Mouse (Mus musculus) frontal cortex, adult 2 months (tissue): ENCODE measurements at regions not wholly inside any gene's neighbourhood (a gene's known extent, or its start where the extent isn't known, plus 50 kb on each side); places are given as distances from the start of the nearest gene placed in this dataset.

ENCODE experiments used
- DNase-seq, 2 experiments: peaks; one replicate each; pipeline ENCODE4 v3.0.0; 2022; ENCODE audit warnings: low spot score in 1 of 2; ENCODE audit errors: extremely low spot score in 1 of 2

DNA sequence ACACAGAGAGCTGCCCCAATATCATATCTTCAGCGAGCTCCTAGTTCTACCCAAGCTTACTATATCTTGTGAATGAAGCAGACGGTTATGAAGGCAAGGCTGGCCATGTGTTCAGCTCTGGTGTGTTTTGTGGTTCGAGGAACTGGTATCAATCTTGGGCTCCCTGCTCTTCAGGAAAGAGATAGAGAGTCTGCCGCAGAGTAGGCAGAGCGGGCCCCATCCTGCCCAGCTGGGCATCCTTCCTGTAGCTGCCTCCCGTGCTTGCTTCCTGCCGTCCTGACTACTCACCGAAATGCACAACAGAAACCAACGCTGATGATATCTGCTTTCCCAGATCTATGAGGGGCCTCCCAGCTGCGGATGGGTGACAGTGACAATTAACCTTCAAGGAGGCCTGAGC is 60.3 kb downstream of the Snrpe start:
- DNase-seq = no peak

DNA sequence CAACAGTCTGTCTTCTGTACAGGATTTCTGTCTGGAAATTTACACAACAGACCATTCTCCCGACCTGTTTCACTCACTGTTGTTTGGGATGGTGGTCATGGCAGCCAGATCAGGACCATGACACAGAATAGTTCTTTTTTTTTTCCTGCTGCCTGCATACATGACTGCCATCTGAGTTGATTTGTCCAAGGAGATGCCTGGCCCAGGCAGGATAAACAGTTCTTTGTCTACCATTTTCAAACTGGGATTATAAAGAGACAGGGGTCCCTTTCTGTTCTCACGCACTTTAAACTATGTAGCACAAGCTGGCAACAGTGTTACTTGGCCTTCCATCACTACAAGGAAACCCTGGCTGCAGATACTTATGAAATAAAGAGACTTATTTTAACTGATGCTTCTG is 61.1 kb downstream of the Snrpe start:
- no peak for DNase-seq

DNA sequence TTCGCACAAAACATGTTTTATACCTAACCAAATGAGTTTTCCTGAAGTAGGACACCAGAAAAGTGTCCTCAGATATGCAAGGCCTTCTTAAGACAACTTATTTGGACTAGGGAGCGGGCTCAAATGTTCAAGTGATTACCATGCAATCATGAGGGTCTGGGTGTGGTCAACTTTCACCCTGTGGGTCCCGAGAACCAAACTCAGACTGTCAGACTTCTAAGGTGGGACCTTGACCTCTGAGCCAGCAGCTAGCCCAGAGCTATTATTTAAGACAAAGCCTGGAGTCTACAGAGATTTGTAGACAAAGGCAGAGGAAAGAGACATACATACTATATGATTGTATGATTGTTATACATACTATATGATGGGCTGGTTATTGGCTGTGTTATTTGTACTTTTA is 62.5 kb downstream of the Snrpe start:
- no peak for DNase-seq

DNA sequence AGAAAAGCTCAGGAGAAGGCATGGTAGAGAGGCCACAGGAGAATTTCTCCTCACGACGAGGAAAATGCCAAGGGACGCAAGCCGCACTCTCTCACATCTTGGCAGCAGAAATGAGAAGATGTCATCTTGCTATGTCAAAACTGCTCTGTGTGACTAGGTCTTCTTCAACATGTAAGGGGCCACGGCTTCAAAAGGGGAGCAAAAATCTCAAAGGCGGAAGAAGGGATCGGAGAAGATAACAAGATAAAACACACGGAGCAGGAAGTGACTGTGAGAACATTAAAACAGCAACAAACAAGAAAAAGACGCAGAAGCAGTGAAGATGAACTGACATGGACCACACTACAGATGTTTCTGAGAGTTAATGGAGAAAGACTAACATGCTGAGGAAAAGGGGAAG is 65.1 kb downstream of the Snrpe start:
- DNase-seq = no peak

DNA sequence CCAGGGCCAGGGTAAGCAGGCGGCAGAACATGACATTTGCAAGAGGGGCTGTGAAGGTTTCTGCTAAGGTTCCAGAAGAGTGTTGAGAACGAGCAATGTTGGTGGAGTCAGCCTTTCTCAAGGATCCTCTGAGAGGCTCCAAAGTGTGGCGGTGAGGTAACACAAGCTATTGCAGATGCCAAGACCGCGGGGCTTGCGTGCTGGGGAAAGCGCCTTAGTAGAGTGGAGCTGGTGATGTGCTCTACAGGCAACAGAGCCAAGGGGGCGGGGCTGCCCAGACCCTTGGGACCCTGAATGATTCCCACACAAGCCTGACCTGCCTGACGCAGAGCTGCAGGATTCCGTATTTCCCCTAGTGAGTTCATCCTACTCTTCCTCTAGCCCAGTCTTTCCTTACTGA is 66.3 kb downstream of the Snrpe start:
- no peak for DNase-seq

DNA sequence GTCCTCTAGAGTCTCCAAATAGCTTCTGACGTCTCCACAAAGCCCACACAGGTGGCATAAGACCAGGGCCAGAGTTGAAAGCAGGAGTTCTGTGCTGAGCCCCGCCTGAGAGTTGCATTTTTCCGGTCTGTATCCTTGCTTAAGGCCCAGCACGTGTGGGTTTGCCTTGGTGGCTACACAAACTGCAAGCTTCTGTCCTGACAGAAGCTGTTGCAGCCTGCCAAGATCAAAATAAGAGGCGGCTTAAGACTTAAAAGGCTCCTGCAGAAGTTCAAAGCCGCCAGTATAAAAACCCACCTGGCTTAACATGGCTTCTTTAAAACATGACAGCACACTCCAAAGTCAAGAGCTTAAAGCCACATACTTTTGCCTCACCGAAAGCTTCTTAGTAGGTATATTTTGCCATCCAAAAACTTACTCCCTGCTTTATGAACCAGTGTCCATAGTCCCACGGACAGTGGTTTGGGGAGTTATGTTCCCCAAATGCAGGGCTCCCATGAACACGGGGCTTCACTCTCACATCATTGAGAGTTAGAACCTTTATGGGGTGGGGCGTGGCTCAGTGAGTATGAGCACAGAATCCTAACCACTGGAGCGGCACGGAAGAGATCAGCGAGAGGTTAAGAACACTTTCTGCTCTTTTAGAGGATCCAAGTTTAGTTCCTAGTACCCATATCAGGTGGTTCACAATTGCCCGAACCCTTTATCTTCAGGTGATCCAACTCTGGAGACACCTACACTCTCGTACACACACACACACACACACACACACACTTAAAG is 67.9 kb downstream of the Snrpe start:
- no peak for DNase-seq

DNA sequence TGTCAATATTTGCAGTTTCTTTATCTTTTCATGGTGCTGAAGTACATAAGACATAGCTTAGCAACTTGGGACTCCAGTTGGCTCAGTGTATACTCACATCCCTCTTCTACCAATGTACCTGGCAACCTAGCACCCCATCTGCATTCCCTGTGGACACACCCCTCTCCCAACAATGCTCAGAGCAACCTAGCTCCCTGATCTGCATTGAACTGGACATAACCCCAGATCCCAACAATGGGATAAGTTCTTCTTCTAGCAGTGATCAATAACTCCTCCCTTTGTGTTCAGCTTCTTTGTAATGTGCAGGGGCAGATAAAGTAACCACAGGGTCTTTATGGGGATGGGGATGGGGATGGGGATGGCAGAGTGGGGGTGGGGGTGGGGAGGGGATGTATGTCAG is 79.4 kb downstream of the Snrpe start:
- DNase-seq = no peak

DNA sequence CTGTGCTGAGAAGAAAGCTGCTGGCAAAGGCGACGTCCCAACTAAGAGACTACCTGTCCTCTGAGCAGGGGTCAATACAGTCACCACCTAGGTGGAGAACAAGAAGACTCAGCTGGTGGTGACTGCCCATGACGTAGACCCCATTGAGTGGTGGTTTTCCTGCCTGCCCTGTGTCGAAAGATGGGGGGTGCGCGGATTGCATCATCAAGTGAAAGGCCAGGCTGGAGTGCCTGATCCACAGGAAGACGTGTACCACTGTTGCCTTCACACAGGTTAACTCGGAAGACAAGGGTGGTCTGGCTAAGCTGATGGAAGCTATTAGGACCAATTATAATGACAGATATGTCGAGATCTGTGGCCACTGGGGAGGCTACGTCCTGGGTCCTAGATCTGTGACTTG is 80.3 kb downstream of the Snrpe start:
- no peak for DNase-seq

DNA sequence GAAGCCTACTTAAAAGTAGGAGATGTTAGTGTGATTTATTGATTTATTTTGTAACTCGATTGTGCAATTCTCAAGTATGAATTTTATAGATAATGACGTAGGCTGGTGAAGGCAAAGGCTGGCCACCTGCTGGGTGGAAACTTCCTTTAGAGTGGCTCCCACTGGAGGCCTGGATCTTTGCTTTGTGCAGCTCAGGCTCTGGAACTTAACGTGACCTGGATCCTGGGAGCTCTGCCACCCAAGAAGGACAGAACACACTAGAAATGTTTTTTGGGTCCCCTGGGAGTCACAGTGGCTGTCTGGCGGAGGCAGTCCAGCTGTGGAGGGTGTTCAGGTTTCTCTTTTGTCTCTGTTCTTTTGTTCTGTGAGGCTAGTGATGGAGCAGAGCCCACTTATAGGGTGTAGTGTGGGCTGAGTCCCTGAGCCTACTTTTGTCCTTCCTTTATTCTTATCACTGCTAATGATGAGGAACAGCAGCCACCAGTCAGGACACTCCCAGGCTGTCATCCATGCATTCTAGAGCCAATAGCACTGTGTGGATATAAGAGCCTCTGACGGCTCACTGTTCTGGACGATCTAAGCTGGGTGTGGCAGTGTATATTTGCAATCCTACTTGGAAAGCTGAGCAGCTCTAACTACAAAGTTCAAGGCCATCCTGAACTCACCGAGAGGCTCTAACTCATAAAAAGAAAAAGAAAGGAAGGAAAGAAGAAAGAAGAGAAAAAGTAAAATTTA is 82.3 kb downstream of the Snrpe start:
- no peak for DNase-seq

DNA sequence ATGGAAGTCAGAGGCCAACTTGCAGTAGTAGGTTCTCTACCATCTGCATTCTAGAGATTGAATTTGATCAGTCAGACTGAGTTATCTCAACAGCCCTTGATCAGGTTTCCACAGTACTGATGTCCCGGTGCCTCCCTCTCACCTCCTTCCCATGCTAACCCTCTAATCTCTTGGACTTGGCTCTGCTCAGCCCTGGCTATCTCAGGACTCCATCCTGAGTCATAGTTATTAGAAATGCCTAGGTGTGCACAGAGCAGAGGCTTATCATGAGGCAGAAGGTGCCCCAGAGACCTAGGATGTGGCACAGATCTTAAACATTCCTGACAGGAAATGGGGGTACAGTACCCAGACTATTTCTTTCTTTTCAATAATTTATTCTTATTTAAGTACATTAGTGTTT is 87.3 kb downstream of the Snrpe start:
- no peak for DNase-seq

DNA sequence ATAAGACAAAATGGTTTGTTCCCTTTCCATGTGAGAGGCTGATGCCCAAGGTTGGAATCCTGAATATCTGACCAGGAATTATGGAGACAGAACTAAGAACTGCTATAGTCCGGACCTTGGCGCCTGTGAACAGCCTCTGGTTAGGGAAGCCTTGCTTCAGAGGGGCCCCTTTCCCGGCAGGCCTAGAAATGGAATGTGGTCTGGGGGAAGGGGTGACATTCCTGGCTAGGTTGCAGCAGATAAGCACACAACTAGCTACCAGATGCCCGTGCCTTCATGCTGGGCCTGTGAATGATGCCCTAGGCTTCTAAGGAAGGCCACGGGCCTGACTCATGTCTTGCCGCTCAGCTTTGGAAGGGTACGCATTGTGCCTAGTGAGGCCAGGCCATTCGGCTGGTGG is 89.4 kb downstream of the Snrpe start:
- no peak for DNase-seq

DNA sequence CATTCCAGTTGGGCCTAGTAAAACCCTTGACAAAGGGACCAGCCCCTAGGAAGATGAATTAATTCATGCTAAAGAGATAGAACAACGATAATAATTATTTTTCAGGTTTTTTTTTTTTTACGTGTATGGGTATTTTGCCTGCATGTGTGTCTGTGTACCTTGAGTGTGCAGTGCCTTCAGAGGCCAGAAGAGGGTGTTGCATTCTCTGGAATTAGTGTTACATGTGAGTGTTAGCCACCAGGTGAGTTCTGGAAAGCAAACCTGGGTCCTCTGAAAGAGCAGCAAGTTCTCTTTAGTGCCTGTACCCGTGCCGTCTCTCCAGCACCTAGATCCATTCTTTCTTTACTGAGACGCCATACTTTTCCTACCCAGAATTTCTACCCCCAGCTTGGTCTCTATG is 92.8 kb upstream of the Sox13 start:
- no peak for DNase-seq

DNA sequence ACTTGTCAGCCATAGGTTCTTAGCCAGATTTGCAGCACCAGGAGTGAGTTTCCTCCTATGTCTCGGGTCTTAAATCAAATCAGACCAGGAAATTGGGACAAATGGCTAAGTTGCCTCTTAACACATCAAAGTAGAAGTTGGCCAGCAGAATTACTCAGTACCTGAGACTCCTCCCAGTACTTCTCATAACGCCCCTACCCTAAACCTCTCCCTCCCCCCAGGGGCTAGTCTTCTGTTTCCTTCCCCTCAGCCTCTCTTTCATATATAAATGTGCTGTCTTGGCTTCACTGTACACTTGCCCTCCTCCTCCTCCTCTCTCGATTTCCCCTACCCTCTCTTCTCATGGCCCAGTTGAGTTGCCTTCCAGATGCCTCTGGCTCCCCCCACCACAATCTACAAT is 79.9 kb upstream of the Sox13 start:
- no peak for DNase-seq

DNA sequence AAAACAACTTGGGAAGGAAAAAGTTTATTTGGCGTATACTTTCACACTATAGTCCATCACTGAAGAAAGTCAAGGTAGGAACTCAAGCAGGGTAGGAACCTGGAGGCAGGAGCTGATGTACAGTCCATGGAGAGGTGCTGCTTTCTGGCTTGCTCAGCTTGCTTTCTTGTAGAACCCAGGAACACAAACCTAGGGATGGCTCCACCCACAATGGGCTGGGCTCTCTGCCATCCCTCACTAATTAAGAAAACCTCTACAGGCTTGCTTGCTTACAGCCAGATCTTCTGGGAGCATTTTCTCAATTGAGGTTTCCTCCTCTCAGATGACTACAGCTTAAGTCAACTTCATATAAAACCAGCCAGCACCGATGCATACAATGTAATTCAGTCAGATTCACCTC is 79.2 kb upstream of the Sox13 start:
- DNase-seq = peak in 1 of 2 experiments; percentile 27

DNA sequence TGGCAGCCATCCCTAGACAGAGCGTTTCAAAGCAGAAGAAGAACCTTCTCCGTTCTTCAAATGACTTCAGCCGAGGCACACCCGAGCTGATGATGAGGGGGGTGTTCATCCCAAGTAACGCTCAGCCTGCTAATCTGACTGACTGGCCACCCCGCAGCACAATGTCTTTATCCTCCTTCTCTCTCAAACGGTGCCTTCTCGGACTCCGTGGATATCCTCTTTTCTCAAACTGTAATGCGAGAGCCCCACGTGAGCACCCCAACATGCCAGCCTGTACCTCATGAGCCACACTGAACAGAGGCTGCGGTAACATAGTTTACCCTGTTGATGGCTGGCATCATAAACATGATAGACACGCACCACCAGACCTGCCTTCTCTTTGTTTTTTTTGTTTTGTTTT is 76.8 kb upstream of the Sox13 start:
- no peak for DNase-seq

DNA sequence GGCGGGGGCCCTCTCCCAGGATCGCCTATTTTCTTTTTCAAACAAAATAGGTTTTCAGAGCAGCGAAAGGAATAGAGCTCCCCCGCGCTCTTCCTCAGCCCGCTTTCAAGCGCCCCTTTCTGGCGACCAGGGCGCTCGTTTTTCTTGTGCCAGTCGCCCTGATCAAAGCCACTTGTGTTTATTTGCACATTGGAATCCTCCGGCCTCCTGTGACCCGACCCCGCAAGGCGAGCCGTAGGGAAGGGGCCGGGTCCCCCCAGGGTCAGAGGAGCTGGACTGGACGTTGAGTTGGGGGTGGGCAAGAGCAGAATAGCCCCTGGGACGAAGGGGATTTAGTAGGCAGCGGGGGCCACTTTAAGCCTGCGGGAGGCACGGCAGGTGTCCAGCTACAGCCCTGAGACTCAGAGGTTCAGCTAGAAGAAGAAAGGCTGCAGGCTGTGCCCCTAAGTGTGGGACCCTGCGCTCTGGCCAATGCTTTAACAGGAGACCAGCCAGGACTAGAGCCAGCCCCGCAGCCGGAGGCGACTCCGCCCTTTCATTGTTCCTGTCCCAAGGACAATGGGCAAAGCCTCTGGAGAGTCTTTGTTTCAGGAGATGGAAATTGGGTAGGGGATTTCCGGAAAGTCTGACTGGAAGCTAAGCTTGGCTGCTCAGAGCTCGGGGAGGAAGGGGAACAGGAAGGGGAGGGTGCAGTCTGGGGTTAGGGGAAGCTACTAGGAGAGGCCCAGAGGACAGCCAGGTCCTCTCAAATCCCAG is 69.0 kb upstream of the Sox13 start:
- peak in 1 of 2 experiments; percentile 1 for DNase-seq

DNA sequence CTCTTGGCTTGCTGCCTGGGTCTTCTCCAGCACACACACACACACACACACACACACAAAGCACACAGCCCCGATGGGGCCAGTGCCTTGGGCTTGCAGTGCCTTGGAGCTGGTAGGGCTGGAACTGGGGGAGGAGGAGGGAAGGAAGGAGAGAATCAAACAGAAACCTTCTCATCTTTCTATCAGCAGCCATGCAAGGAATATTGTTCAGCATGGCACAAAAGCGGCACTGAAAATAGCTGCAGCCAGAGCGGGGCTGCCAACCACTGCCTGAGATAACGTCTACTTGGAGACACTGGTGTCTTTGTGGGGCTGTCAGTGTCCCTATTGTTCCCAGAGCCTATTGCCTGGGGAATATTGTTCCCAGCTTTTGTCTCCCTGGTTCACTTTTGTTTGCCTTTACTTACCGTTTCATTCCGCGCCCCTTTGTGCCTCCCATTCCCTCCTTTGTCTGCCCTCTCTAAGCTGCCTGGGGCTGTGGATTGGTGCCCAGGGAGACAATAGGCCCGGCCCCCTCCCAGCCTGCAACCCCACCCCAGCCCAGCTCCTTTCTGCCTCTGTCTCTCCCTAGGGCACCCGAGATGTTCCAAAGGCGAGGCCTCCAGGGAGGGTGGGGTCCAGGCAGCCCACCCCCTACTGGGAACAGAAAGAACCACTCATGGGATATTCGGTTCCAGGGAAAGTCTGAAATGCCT is 68.3 kb upstream of the Sox13 start:
- peak; percentile 1 to 43 for DNase-seq

DNA sequence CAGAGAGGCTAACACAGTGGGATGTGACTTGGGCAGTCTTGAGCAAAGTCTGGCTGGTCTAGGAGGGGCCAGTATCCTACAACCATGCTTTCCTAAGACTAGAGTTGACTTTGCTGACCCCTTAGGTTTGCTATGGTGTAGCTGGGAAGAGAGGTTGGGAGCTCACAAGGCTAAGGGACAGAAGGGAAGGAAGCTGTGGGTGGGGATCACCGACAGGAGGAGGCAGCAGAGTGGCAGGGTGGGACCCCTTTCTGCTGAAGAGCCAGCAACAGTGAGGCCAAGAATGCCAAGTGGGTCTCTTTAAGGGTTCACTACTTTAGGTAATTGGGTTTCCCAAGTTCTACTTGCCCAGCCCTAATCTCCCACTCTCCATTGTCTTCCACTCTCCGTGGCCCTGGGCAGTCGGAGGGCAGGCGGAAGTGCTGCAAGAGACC is 67.7 kb upstream of the Sox13 start:
- no peak for DNase-seq

DNA sequence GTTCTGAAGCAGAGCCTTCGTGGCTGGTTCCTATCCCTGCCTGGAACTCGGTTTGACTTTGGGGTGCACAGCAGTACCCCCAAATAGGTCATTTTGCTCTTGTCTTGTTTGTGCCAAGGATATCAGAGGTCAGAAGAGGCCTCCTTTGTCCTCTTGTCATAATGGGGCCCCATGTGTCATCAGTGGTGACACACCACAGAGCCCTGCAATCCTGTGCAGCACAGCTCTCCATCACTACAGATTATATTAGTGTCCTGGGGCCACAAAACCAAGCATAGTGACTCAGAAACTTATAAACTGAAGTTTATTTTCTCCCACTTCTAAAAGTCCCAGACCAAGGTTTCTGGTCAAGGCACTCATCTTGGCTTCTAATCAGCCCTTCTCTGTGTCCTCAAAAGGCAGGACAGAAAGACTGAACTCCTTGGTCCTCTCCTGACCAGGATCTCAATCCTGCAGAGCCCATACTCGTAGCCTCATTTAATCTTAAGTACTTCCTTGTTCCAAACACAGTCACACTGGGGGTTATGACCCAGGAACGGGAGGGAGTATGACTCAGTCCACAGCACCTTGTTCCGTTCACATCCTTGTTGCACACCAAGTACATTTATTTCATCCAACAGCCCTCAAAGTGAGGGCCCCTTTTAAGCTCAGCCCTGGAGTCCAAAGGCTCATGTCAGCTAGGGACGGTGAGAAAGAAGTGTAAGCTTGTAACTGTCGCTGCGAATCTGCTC is 63.2 kb upstream of the Sox13 start:
- no peak for DNase-seq

DNA sequence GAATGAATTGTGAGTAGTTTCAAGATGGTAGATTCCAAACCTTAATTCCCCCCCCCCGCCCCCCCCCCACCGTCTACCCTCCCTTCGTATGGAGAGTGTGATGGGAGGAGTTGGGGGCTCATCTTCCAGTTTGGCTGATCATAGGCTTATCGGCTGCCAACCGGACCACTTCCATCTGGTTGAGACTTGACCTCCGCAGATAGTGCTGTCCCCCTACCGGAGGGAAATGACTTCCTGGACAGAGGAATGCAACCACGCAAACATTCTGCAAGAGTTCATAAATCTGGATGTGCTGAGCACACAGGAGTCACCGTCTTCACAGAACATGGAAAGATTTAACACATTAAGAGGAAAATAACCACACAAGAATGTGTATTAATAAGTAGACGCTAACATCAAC is 62.2 kb upstream of the Sox13 start:
- no peak for DNase-seq
